Mouse (Mus musculus): ENCODE measurements at regions not wholly inside any gene's neighbourhood (a gene's known extent, or its start where the extent isn't known, plus 50 kb on each side); places are given as distances from the start of the nearest gene placed in this dataset.

GRCm38 (mm10) chr13:107685231-107685630 lies 359.0 kb upstream of the Smim15 start:
- TF ChIP-seq CTCF (IDR thresholded peaks at IDR 0.05; ENCODE audit: insufficient read depth, low read depth, low read length) (no peak), POLR2A (IDR thresholded peaks at IDR 0.05; ENCODE audit: insufficient read depth, low read depth, low read length) (no peak)
